Mouse (Mus musculus) leukemia stem cell, adult 10-12 weeks (primary cell): ENCODE data around the gene Pigz. TPM values are rescaled to one million over a fixed set of nuclear protein-coding genes. Genes with fewer than 3 reads are reported as not detected.

Experiments used
- polyA plus RNA-seq: library from polyadenylated mRNA; stranded (reverse); fragments of >175 nt; gene quantifications from 2 replicates; pipeline ENCODE4 v1.2.3, GENCODE M21; 2012; ENCODE audit warnings: low replicate concordance

The Pigz gene
- polyA plus RNA-seq: 1.3 TPM in 1 of 2 replicates, not detected in the other

DNA sequence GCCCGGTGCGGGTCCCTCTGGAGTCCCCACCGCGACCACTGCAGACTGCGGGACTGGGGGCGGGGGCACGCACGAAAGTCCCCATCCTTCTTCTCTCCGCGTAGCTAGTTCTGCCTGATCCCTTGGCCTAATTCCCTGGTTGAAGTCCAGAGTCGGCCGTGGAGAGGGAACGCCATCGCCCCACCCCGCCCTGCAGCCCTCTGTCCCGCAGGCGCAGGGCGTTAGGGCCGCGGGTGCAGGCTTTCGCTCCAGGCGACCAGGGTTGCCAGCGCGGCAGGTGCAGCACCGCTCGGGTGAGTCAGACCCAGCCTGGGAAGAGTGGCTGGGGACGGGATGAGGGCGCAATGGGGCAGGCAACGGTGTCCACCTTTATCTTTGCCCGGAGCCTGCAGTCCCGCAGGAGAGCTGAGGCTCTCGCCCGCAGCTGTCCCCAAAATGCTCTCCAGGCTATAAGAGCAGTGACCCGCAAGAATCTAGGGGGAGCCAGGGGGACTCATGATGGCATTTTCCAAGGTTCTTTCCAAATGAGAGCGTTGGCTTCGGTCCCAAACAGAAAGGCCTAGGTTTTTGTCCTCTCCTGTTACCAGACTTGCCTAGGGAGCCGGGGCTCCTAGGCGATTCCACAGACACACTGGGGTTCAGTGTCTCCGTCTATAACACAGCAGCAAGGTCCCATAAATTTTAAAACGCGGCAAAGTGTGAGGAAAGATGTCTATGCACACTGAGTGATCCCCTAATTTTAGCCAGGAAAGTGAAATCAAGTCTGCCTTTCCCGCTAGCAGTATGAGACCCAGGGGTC, at the start of gene Pigz:
TSS of gene Pigz (plus strand) at position 101 of the 799 bp plus-strand sequence.

DNA sequence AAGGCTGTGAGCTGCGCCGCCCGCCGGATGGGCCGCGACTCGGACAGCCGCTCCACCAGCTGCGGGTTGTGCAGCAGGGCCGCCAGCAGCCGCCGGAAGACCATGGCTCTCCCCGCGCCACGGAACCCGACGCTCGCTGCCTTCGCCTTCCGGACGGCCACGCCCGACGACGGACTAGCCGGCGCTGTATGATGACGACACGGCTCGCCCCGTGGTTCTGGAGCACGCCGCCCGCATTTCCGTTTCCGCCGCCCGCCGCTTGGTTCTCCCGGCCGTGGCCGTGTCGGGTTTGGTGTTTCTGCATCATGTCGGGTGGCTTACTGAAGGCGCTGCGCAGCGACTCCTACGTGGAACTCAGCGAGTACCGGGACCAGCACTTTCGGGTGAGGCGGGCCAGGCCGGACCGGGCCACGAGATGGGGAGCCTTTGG, 14.7 kb downstream of the Pigz start, which contains the start of the genes 0610012G03Rik and Ncbp2:
TSS of gene 0610012G03Rik (minus strand) at position 150 of the 430 bp plus-strand sequence.
TSS of gene Ncbp2 (plus strand) at position 169 of the 430 bp plus-strand sequence.

Other genes with a start within 250 kb of the Pigz start
- not detected in 2 replicates for gene Meltf, start 55.0 kb upstream of the Pigz start, polyA plus RNA-seq
- 85.8 and 120 TPM in 2 replicates for gene 0610012G03Rik, start 14.6 kb downstream of the Pigz start, polyA plus RNA-seq
- 36.3 and 37.5 TPM in 2 replicates for gene Ncbp2, start 14.7 kb downstream of the Pigz start, polyA plus RNA-seq
- 1.3 and 1.6 TPM in 2 replicates for gene Senp5, start 69.4 kb downstream of the Pigz start, polyA plus RNA-seq
- 48.6 and 50.2 TPM in 2 replicates for gene Pak2, start 145.5 kb downstream of the Pigz start, polyA plus RNA-seq
- gene Pigx, start 165.9 kb downstream of the Pigz start, polyA plus RNA-seq: 32.2 and 33.9 TPM in 2 replicates
- 4.2 and 4.8 TPM in 2 replicates for gene Cep19, start 165.9 kb downstream of the Pigz start, polyA plus RNA-seq
- gene Nrros, start 231.7 kb downstream of the Pigz start, polyA plus RNA-seq: 81.8 and 118 TPM in 2 replicates
- not detected in 2 replicates for gene Bex6, start 246.0 kb downstream of the Pigz start, polyA plus RNA-seq